Mouse (Mus musculus) thymus, postnatal 10 days (tissue): Measurements from ENCODE around the gene Glrp1.

Source experiments
- DNase-seq, 2 experiments: peaks; one replicate each; pipeline ENCODE4 v3.0.0; 2021; ENCODE audit warnings: low spot score in 2 of 2

Glrp1 gene

GRCm38 (mm10) chr1:88462484-88462883 lies 47.4 kb downstream of the Glrp1 start:
- DNase-seq = peak in 1 of 2 experiments; percentile 17

- DNase-seq = no peak
These were observed 48.8 kb downstream of the Glrp1 start for GRCm38 (mm10) chr1:88461096-88461495.

- no peak for DNase-seq
These were observed 50.2 kb downstream of the Glrp1 start for GRCm38 (mm10) chr1:88459655-88460054.

GRCm38 (mm10) chr1:88459196-88459595 lies 50.7 kb downstream of the Glrp1 start:
- no peak for DNase-seq

GRCm38 (mm10) chr1:88456451-88457072 lies 53.3 kb downstream of the Glrp1 start:
- peak; percentile 58 to 77 for DNase-seq

- no peak for DNase-seq
These were observed 54.1 kb downstream of the Glrp1 start for GRCm38 (mm10) chr1:88455761-88456160.

- DNase-seq = no peak
These were observed 55.2 kb downstream of the Glrp1 start for GRCm38 (mm10) chr1:88454703-88455102.

GRCm38 (mm10) chr1:88452198-88452597 lies 57.7 kb downstream of the Glrp1 start:
- no peak for DNase-seq

GRCm38 (mm10) chr1:88450668-88451067 lies 59.2 kb downstream of the Glrp1 start:
- DNase-seq = no peak
